Mouse (Mus musculus): ENCODE data around the gene 5031439G07Rik. TPM values are rescaled to one million over a fixed set of nuclear protein-coding genes. Genes with fewer than 3 reads are reported as not detected.
"Not testable (repeated sequence)": the region's sequence is repeated elsewhere in the genome, so short reads cannot be mapped to it uniquely, and the experiment has no call there.

Gene 5031439G07Rik
- polyA plus RNA-seq (2012; ENCODE audit: insufficient read depth, insufficient read length, missing spikeins) = 132 and 141 TPM in 2 replicates

- Histone ChIP-seq H3K4me1 (ENCODE audit: control insufficient read depth, insufficient read depth, low read length) (peaks cover 35% of the 10 kb centered on the region), H3K27ac (ENCODE audit: insufficient read depth, low read depth, low read length) (peak within 1 kb of the TSS; percentile 82), H3K4me3 (ENCODE audit: insufficient read depth, low read length) (peak within 1 kb of the TSS; percentile 87)
- TF ChIP-seq CTCF (IDR thresholded peaks at IDR 0.05; ENCODE audit: low read depth, low read length) (no peak), POLR2A (IDR thresholded peaks at IDR 0.05; ENCODE audit: borderline replicate concordance, low read depth, low read length) (peak; percentile 28; the same call in 1 of the 2 replicates)
Measured at GRCm38 (mm10) chr15:84987874-84988825, at the start of gene 5031439G07Rik. TSS of gene 5031439G07Rik (minus strand) at chr15:84988551.

DNA sequence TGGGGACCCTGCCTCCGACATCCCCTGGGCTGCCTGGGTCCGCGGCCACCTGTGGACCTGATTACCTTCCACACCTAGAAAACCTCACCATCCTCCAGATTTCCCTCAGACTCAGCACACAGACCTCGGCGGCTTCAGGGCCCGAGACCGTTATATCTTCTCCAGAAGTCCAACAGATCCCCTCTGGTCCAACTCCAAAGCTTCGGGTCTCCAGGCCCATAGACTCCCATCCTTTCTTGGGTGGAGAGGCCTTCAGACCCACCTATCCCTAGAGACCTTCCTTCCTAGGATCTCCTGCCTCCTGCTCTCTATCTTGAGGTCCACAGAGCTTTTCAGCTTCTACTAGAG, 49.0 kb upstream of the 5031439G07Rik start:
- no peak overlapping the region for H3K27ac ChIP-seq (ENCODE audit: insufficient read depth, low read depth, low read length)
- H3K4me1 ChIP-seq (ENCODE audit: control insufficient read depth, insufficient read depth, low read length) = peaks cover 38% of the 10 kb centered on the region
- TF ChIP-seq POLR2A (IDR thresholded peaks at IDR 0.05; ENCODE audit: borderline replicate concordance, low read depth, low read length) (no peak), CTCF (IDR thresholded peaks at IDR 0.05; ENCODE audit: low read depth, low read length) (no peak)
- H3K4me3 ChIP-seq (ENCODE audit: insufficient read depth, low read length) = peak overlapping the region; percentile 85

DNA sequence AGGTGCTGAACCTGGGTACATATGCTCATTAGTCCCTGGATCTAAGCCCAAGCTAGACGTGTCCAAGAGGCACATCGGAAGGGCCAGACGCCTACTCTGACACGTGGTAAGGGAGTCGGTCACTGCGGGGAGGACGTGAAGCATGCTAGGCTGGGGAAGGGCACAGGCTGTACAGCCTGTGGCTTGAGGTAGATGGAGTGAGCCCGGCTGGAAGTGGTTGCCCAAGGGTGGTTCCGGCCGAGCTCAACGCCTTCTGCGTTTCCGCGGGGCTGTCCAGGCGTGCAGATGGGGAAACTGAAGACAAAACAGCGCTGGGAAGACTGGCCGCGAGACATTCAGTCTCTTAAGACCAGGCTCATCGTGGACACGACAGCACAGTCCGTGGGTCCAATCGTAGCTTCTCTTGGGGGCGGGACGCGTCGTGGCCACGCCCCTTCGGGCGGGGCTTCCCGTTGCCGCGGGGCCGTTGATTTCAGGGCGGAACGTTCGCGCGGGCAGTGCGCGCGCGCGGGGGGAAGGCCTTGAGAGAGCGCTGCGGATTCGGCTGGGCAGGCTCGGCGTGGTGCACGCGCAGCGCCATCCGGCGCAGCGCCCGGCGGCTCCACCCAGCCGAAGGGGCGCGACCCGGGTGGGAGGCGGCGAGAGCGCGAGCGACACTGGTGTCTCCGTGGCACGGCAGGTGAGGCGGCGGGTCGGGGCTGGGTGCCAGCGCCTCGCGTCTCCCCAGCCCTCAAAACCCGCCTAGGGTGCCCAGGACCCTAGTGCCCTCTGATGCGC, 48.4 kb upstream of the 5031439G07Rik start:
- Histone ChIP-seq H3K27ac (ENCODE audit: insufficient read depth, low read depth, low read length) (peak overlapping the region; percentile 40), H3K4me3 (ENCODE audit: insufficient read depth, low read length) (peak overlapping the region; percentile 85), H3K4me1 (ENCODE audit: control insufficient read depth, insufficient read depth, low read length) (peaks cover 33% of the 10 kb centered on the region)
- no peak for TF ChIP-seq CTCF (IDR thresholded peaks at IDR 0.05; ENCODE audit: low read depth, low read length)
- no peak; the same call in 1 of the 2 replicates for TF ChIP-seq POLR2A (IDR thresholded peaks at IDR 0.05; ENCODE audit: borderline replicate concordance, low read depth, low read length)

- H3K4me1 ChIP-seq (ENCODE audit: control insufficient read depth, insufficient read depth, low read length) = peaks cover 21% of the 10 kb centered on the region
- not testable (repeated sequence) for H3K27ac ChIP-seq (ENCODE audit: insufficient read depth, low read depth, low read length); H3K4me3 ChIP-seq (ENCODE audit: insufficient read depth, low read length)
Measured at GRCm38 (mm10) chr15:85033916-85034315, 45.6 kb upstream of the 5031439G07Rik start.

DNA sequence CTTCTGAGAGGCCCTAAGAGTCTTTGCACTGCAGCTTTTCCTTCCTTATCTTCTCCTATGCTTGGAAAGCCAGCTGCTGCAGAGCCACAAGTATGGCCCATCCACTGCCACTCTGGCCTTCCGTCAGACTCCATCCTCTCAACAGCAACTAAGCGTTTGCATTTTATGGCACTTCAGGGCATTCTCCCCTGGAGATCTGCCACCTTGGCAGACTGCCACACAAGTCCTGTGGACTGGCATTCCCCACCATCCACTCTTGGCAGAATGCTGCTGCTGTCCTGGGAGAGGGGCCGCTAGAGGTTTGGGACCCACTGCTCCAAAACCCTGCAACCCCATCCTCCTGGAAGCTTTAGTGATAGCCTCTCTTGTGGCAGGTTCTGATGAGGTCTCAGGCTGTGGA, 43.5 kb upstream of the 5031439G07Rik start:
- Histone ChIP-seq H3K4me1 (ENCODE audit: control insufficient read depth, insufficient read depth, low read length) (peaks cover 9% of the 10 kb centered on the region), H3K4me3 (ENCODE audit: insufficient read depth, low read length) (no peak overlapping the region), H3K27ac (ENCODE audit: insufficient read depth, low read depth, low read length) (no peak overlapping the region)
- TF ChIP-seq POLR2A (IDR thresholded peaks at IDR 0.05; ENCODE audit: borderline replicate concordance, low read depth, low read length) (no peak), CTCF (IDR thresholded peaks at IDR 0.05; ENCODE audit: low read depth, low read length) (no peak)

DNA sequence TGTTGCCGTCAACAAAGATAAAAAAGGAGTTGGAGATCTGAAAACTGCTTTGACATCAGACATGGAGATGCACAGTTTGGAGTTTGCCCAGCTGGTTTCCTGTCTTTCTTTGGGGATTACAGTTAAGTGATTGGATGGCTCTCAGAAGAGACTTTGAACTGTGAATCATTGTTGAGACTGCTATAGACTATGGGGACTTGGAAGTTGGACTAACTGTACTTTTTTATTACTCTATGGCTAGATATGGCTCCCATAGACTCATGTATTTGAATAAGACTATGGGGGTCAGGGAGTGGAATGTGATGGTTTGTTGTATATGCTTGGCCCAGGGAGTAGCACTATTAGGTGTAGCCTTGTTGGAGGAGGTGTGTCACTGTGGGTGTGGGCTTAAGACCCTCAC, 42.3 kb upstream of the 5031439G07Rik start:
- not testable (repeated sequence) for H3K4me3 ChIP-seq (ENCODE audit: insufficient read depth, low read length); H3K27ac ChIP-seq (ENCODE audit: insufficient read depth, low read depth, low read length); H3K4me1 ChIP-seq (ENCODE audit: control insufficient read depth, insufficient read depth, low read length)

GRCm38 (mm10) chr15:85028648-85029047, 40.3 kb upstream of the 5031439G07Rik start, which contains the start of gene Fam118a:
TSS of gene Fam118a (plus strand) at chr15:85028948.
- H3K27ac ChIP-seq (ENCODE audit: insufficient read depth, low read depth, low read length); H3K4me3 ChIP-seq (ENCODE audit: insufficient read depth, low read length); H3K4me1 ChIP-seq (ENCODE audit: control insufficient read depth, insufficient read depth, low read length): not testable (repeated sequence)

DNA sequence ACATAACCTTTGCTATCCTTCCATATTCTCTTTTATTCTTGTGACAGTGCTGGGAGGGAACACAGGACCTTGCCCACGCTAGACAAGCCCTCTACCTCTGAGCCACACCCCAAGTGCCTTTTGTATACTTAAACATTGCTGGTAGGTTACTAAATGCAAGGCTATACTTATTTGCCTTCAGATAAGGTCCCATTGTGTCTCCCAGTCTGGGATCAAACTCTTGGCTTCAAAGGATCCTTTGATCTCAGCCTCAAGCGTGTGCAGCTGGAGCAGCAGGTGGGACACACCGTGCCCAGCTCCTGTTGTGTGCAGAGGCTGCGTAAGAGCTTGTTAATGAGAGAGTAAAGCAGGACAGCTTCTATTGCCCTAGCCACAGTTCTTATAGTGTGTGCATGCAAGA, 39.4 kb upstream of the 5031439G07Rik start:
- TF ChIP-seq CTCF (IDR thresholded peaks at IDR 0.05; ENCODE audit: low read depth, low read length) (no peak), POLR2A (IDR thresholded peaks at IDR 0.05; ENCODE audit: borderline replicate concordance, low read depth, low read length) (no peak)
- H3K4me1 ChIP-seq (ENCODE audit: control insufficient read depth, insufficient read depth, low read length) = no peaks in the 10 kb centered on the region
- no peak overlapping the region for H3K4me3 ChIP-seq (ENCODE audit: insufficient read depth, low read length)
- no peak overlapping the region for H3K27ac ChIP-seq (ENCODE audit: insufficient read depth, low read depth, low read length)

DNA sequence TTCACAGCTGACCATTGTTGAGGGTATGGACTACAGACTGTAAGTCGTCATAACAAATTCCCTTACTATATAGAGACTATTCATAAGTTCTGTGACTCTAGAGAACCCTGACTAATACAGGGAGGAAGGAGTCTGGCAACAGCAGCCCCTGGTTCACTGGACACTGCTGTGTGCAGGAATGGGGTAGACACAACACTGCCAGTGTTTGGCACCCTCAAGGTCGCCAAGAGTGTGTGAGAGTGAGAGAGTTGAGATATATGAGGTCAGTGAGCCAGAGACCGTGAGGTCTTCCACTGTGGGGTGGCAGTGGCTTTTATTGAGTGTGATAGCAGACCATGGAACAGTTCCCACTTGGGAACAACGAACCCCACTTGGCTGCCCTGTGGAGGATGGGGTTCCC, 37.8 kb upstream of the 5031439G07Rik start:
- Histone ChIP-seq H3K4me1 (ENCODE audit: control insufficient read depth, insufficient read depth, low read length) (no peaks in the 10 kb centered on the region), H3K27ac (ENCODE audit: insufficient read depth, low read depth, low read length) (no peak overlapping the region), H3K4me3 (ENCODE audit: insufficient read depth, low read length) (no peak overlapping the region)
- TF ChIP-seq POLR2A (IDR thresholded peaks at IDR 0.05; ENCODE audit: borderline replicate concordance, low read depth, low read length) = no peak

DNA sequence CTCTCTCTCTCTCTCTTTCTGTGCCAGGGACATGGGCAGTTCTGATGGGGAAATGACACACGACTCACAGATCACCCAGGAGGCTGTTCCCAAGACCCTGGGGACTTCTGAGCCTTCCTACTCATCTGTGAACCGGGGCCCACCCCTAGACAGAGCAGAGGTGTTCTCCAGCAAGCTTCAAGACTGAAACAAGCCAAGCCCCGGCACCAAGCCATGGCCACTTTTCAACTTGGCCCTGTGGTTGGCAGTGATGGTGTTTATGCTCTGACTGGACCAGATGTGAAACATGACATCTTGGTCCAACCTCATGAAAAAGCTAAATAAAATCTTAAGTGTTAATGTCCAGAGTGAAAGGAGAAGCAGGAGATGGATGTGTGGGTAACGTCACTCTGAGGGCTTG, 33.9 kb upstream of the 5031439G07Rik start:
- no peak overlapping the region for H3K27ac ChIP-seq (ENCODE audit: insufficient read depth, low read depth, low read length)
- no peak for TF ChIP-seq CTCF (IDR thresholded peaks at IDR 0.05; ENCODE audit: low read depth, low read length)
- TF ChIP-seq POLR2A (IDR thresholded peaks at IDR 0.05; ENCODE audit: borderline replicate concordance, low read depth, low read length) = no peak

More for the DNA sequence above, 33.9 kb upstream of the 5031439G07Rik start:
- Histone ChIP-seq H3K4me3 (ENCODE audit: insufficient read depth, low read length) (no peak overlapping the region), H3K4me1 (ENCODE audit: control insufficient read depth, insufficient read depth, low read length) (no peaks in the 10 kb centered on the region)
